Mouse (Mus musculus) ES-E14 (cell line): ENCODE measurements at regions not wholly inside any gene's neighbourhood (a gene's known extent, or its start where the extent isn't known, plus 50 kb on each side); places are given as distances from the start of the nearest gene placed in this dataset.
A peak's percentile ranks its signal among the peaks of the same experiment; 100 is the strongest.

Source experiments
- DNase-seq: peaks from one replicate; pipeline ENCODE4 v3.0.0-alpha.2; 2013; ENCODE audit warnings: low read depth, low spot score
- H3K27ac ChIP-seq: 2 replicates; pipeline ENCODE4 v1.5.1; 2012; ENCODE audit warnings: low read depth, mild to moderate bottlenecking, low read length, moderate library complexity, mixed read lengths; ENCODE audit not compliant: poor library complexity, insufficient read depth, severe bottlenecking
- H3K36me3 ChIP-seq: 2 replicates; pipeline ENCODE4 v1.6.1; 2012; ENCODE audit warnings: mild to moderate bottlenecking, low read length, moderate library complexity, mixed read lengths; ENCODE audit not compliant: control insufficient read depth, poor library complexity, insufficient read depth, severe bottlenecking
- H3K4me1 ChIP-seq, 2 experiments: fragments of 150-350 bp in 1 of 2; sonication (generic) in 1 of 2; 2 replicates each; pipeline ENCODE4 v1.6.1; 2012; ENCODE audit warnings: low read length in 2 of 2, mild to moderate bottlenecking in 1 of 2, mixed read lengths in 1 of 2; ENCODE audit not compliant: control insufficient read depth in 2 of 2, insufficient read depth in 2 of 2, poor library complexity in 1 of 2
- H3K4me3 ChIP-seq, 2 experiments: fragments of 150-350 bp in 1 of 2; sonication (generic) in 1 of 2; 2 replicates each; pipeline ENCODE4 v1.5.1; 2012; ENCODE audit warnings: low read length in 2 of 2, low read depth in 1 of 2, mild to moderate bottlenecking in 1 of 2, mixed read lengths in 1 of 2; ENCODE audit not compliant: insufficient read depth in 1 of 2, poor library complexity in 1 of 2, severe bottlenecking in 1 of 2
- H3K9ac ChIP-seq: 2 replicates; pipeline ENCODE4 v1.6.1; 2012; ENCODE audit warnings: low read depth, mild to moderate bottlenecking, low read length, mixed read lengths; ENCODE audit not compliant: poor library complexity, insufficient read depth, severe bottlenecking
- H3K9me3 ChIP-seq: fragments of 150-350 bp; sonication (generic); 2 replicates; pipeline ENCODE4 v1.6.1; 2012; ENCODE audit warnings: low read depth, mild to moderate bottlenecking, low read length; ENCODE audit not compliant: control insufficient read depth, insufficient read depth
- CHD2 ChIP-seq: IDR thresholded peaks from 2 replicates; pipeline ENCODE4 v1.6.1; 2014; ENCODE audit warnings: mild to moderate bottlenecking, low read depth, low read length, inconsistent platforms
- HCFC1 ChIP-seq: IDR thresholded peaks from 2 replicates; pipeline ENCODE4 v1.6.1; 2012; ENCODE audit warnings: low read length, inconsistent platforms, borderline replicate concordance; ENCODE audit not compliant: insufficient read depth
- MAFK ChIP-seq: IDR thresholded peaks from 2 replicates; pipeline ENCODE4 v1.6.1; 2014; ENCODE audit warnings: mild to moderate bottlenecking, low read depth, low read length, inconsistent platforms; ENCODE audit not compliant: insufficient read depth
- ZC3H11A ChIP-seq: IDR thresholded peaks from 2 replicates; pipeline ENCODE4 v1.6.1; 2012; ENCODE audit warnings: low read depth, mild to moderate bottlenecking, inconsistent platforms, low read length, borderline replicate concordance
- ZNF384 ChIP-seq: IDR thresholded peaks from 2 replicates; pipeline ENCODE4 v1.6.1; 2012; ENCODE audit warnings: low read depth, low read length, inconsistent platforms
- in situ Hi-C, 2 experiments: fragments of 600-800 bp; cut with MboI; formaldehyde crosslinking; loops; one replicate each; pipeline ENCODE4 v1.15.1; 2025; ENCODE audit warnings: low sequenced_read_pairs in 2 of 2, inconsistent platforms in 1 of 2; ENCODE audit not compliant: unreplicated experiment in 2 of 2

DNA sequence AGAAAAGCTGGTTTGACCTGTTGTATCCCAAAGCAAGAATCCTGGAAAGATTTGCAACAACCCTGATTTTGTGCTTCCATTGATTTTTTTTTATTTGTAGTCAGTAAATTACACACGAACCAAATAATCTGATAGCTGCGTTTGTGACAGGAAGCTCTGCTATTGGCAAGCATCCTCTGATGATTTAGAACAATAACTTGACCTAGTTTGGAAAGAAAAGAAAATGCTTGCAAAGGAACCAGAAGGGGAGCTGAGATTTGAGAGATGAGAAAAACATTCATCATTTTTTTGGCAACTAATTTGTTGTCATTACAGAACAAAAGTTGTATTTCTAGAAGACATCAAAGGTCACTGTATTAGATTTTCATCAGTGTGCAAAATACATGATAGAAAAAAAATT, 140.9 kb upstream of the B430218F22Rik start:
- Histone ChIP-seq H3K9me3 (no peaks in the 10 kb centered on the region), H3K36me3 (no peaks in the 10 kb centered on the region), H3K9ac (no peak overlapping the region), H3K4me3 (no peak overlapping the region), H3K4me1 (no peaks in the 10 kb centered on the region), H3K27ac (no peak overlapping the region)
- TF ChIP-seq HCFC1 (no peak), CHD2 (no peak), ZC3H11A (no peak), MAFK (no peak), ZNF384 (no peak)
- DNase-seq, result no peak
- in situ Hi-C loops, result no loop called here

GRCm38 (mm10) chr13:118259606-118260005, 126.8 kb upstream of the B430218F22Rik start:
- H3K4me3 ChIP-seq, result no peak overlapping the region
- H3K4me1 ChIP-seq, result peaks cover 0 to 9% of the 10 kb centered on the region in 2 experiments; a peak in 3 of 4 replicates
- TF ChIP-seq MAFK (no peak), CHD2 (peak; percentile 21; the same call in 1 of the 2 replicates)
- no peak overlapping the region for H3K9ac ChIP-seq
- DNase-seq, result no peak
- in situ Hi-C loops, result no loop called here
- no peaks in the 10 kb centered on the region for H3K36me3 ChIP-seq
- H3K9me3 ChIP-seq, result no peaks in the 10 kb centered on the region
- H3K27ac ChIP-seq, result no peak overlapping the region

- H3K27ac ChIP-seq, result no peak overlapping the region
- H3K36me3 ChIP-seq, result no peaks in the 10 kb centered on the region
- no peak overlapping the region for H3K4me3 ChIP-seq
- in situ Hi-C loops, result no loop called here
- no peak for DNase-seq
- TF ChIP-seq CHD2 (no peak), HCFC1 (no peak), ZNF384 (no peak), MAFK (no peak), ZC3H11A (no peak)
- H3K9me3 ChIP-seq, result peaks cover 10% of the 10 kb centered on the region
- no peak overlapping the region for H3K9ac ChIP-seq
- peaks cover 0 to 9% of the 10 kb centered on the region in 2 experiments; a peak in 3 of 4 replicates for H3K4me1 ChIP-seq
Measured at GRCm38 (mm10) chr13:118262971-118263370, 123.5 kb upstream of the B430218F22Rik start.

DNA sequence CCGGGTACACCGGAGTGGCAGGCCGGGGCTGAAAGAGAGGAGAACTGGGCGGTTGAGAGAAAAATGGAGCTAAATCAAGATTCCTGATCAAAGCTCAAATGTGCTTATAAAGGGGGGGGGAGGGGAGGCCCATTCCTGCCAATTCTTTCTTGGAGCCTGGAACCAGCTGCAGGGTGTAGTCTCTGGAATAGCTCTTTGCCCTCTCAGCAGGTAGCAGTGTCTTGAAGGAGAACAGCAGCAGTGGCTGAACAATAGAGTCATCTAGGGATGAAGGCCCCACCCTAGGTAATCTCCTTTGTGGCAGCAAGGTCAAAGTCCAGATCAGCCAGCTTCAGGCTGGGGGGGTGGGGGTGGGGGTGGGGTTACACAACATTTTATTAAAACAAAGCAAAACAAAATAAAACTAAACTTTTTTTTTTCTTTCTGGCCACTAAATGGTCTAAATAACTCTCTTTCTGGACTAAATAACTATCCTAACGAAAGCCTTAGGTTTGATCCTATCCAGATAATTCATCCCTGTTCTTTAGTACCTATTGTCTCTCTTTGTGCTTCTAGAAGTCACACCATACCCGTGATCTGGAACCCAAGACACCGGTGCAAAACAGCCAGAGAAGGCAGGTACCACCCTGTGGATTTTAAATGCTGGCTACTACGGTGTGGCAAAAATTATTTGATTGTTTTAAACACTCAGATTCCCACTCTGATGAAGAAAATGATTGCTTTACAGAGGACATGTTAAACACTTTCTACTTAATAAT, 120.5 kb upstream of the B430218F22Rik start:
- peak; percentile 71 for DNase-seq
- TF ChIP-seq ZNF384, result no peak
- no peak for TF ChIP-seq MAFK
- TF ChIP-seq CHD2, result no peak; the same call in 1 of the 2 replicates
- H3K27ac ChIP-seq, result peak overlapping the region; percentile 98
- in situ Hi-C loops, result no loop called here
- no peak overlapping the region for H3K4me3 ChIP-seq
- H3K36me3 ChIP-seq, result no peaks in the 10 kb centered on the region
- H3K4me1 ChIP-seq, result no peaks in the 10 kb centered on the region; a peak in 2 of 4 replicates
- H3K9me3 ChIP-seq, result peaks cover 20% of the 10 kb centered on the region
- H3K9ac ChIP-seq, result no peak overlapping the region

- H3K9me3 ChIP-seq, result peaks cover 10% of the 10 kb centered on the region
- in situ Hi-C loops, result no loop called here
- H3K4me1 ChIP-seq, result no peaks in the 10 kb centered on the region
- no peak for DNase-seq
- no peak overlapping the region for H3K4me3 ChIP-seq
- H3K9ac ChIP-seq, result no peak overlapping the region
- H3K27ac ChIP-seq, result no peak overlapping the region
- no peak for TF ChIP-seq MAFK
- TF ChIP-seq ZNF384, result no peak
- no peak for TF ChIP-seq CHD2
- no peak for TF ChIP-seq HCFC1
- TF ChIP-seq ZC3H11A, result no peak
- H3K36me3 ChIP-seq, result no peaks in the 10 kb centered on the region
Measured at GRCm38 (mm10) chr13:118272904-118273303, 113.5 kb upstream of the B430218F22Rik start.
